Mouse (Mus musculus): ENCODE results near the gene Themis3.

GRCm38 (mm10) chr17:66564213-66564612, 30.2 kb downstream of the Themis3 start:
- no peak for TF ChIP-seq CTCF (IDR thresholded peaks at IDR 0.05; ENCODE audit: extremely low read depth, insufficient read length, insufficient replicate concordance, low read depth, low read length)
- TF ChIP-seq POLR2A (IDR thresholded peaks at IDR 0.05; ENCODE audit: low read depth, low read length): no peak

All from small intestine, adult 2 months (tissue).